Mouse (Mus musculus): ENCODE data around the gene Ctnnd2. TPM values are rescaled to one million over a fixed set of nuclear protein-coding genes. Genes with fewer than 3 reads are reported as not detected.
A peak's percentile ranks its signal among the peaks of the same experiment; 100 is the strongest.

The Ctnnd2 gene
- polyA plus RNA-seq, 1 experiment: 0.28 TPM

- Histone ChIP-seq H3K4me3 (ENCODE audit: insufficient read depth, low read depth, low read length) (no peak overlapping the region), H3K4me1 (ENCODE audit: control insufficient read depth, insufficient read depth, low read length) (no peaks in the 10 kb centered on the region), H3K36me3 (ENCODE audit: control insufficient read depth, insufficient read depth, low read length) (no peaks in the 10 kb centered on the region), H3K27me3 (replicated peaks; ENCODE audit: control insufficient read depth, insufficient read depth, low read length) (no peaks in the 10 kb centered on the region; the same call in 1 of the 2 replicates), H3K27ac (ENCODE audit: insufficient read depth, low read depth, low read length) (no peak overlapping the region)
- peak; percentile 29 for DNase-seq
- TF ChIP-seq CTCF (conservative IDR thresholded peaks at IDR 0.05; ENCODE audit: insufficient read depth, insufficient read length, low read depth, low read length): no peak
- TF ChIP-seq POLR2A (IDR thresholded peaks at IDR 0.05; ENCODE audit: low read depth, low read length): no peak
- 45% methylated on average over 15 of the region's 15 CpGs for WGBS
Measured at GRCm38 (mm10) chr15:30285572-30286244, 113.3 kb downstream of the Ctnnd2 start.

- Histone ChIP-seq H3K36me3 (ENCODE audit: control insufficient read depth, insufficient read depth, low read length) (no peaks in the 10 kb centered on the region), H3K4me3 (ENCODE audit: insufficient read depth, low read depth, low read length) (no peak overlapping the region), H3K27ac (ENCODE audit: insufficient read depth, low read depth, low read length) (no peak overlapping the region), H3K27me3 (replicated peaks; ENCODE audit: control insufficient read depth, insufficient read depth, low read length) (no peaks in the 10 kb centered on the region; the same call in 1 of the 2 replicates), H3K4me1 (ENCODE audit: control insufficient read depth, insufficient read depth, low read length) (no peaks in the 10 kb centered on the region)
- no peak for DNase-seq
- WGBS: 88% methylated on average over 7 of the region's 7 CpGs
- no peak for TF ChIP-seq POLR2A (IDR thresholded peaks at IDR 0.05; ENCODE audit: low read depth, low read length)
- TF ChIP-seq CTCF (conservative IDR thresholded peaks at IDR 0.05; ENCODE audit: insufficient read depth, insufficient read length, low read depth, low read length): no peak
Measured at GRCm38 (mm10) chr15:30286245-30286642, 113.9 kb downstream of the Ctnnd2 start.

GRCm38 (mm10) chr15:30302824-30303223 lies 130.4 kb downstream of the Ctnnd2 start:
- DNase-seq: no peak
- no peaks in the 10 kb centered on the region for H3K36me3 ChIP-seq (ENCODE audit: control insufficient read depth, insufficient read depth, low read length)
- H3K4me3 ChIP-seq (ENCODE audit: insufficient read depth, low read depth, low read length): no peak overlapping the region
- H3K4me1 ChIP-seq (ENCODE audit: control insufficient read depth, insufficient read depth, low read length): no peaks in the 10 kb centered on the region
- no peak for TF ChIP-seq POLR2A (IDR thresholded peaks at IDR 0.05; ENCODE audit: low read depth, low read length)
- no peak; the same call in 1 of the 2 replicates for TF ChIP-seq CTCF (conservative IDR thresholded peaks at IDR 0.05; ENCODE audit: insufficient read depth, insufficient read length, low read depth, low read length)
- no peaks in the 10 kb centered on the region for H3K27me3 ChIP-seq (replicated peaks; ENCODE audit: control insufficient read depth, insufficient read depth, low read length)
- no peak overlapping the region for H3K27ac ChIP-seq (ENCODE audit: insufficient read depth, low read depth, low read length)
- WGBS: 72% methylated on average over 2 of the region's 2 CpGs

- Histone ChIP-seq H3K27ac (ENCODE audit: insufficient read depth, low read depth, low read length) (no peak overlapping the region), H3K36me3 (ENCODE audit: control insufficient read depth, insufficient read depth, low read length) (no peaks in the 10 kb centered on the region), H3K4me3 (ENCODE audit: insufficient read depth, low read depth, low read length) (no peak overlapping the region), H3K4me1 (ENCODE audit: control insufficient read depth, insufficient read depth, low read length) (no peaks in the 10 kb centered on the region), H3K27me3 (replicated peaks; ENCODE audit: control insufficient read depth, insufficient read depth, low read length) (no peaks in the 10 kb centered on the region)
- no peak for TF ChIP-seq POLR2A (IDR thresholded peaks at IDR 0.05; ENCODE audit: low read depth, low read length)
- no peak for TF ChIP-seq CTCF (conservative IDR thresholded peaks at IDR 0.05; ENCODE audit: insufficient read depth, insufficient read length, low read depth, low read length)
- no peak for DNase-seq
- 93% methylated on average over 7 of the region's 7 CpGs for WGBS
Measured at GRCm38 (mm10) chr15:30306437-30306836, 134.0 kb downstream of the Ctnnd2 start.

GRCm38 (mm10) chr15:30322543-30322942 lies 150.2 kb downstream of the Ctnnd2 start:
- no peaks in the 10 kb centered on the region for H3K4me1 ChIP-seq (ENCODE audit: control insufficient read depth, insufficient read depth, low read length)
- TF ChIP-seq CTCF (conservative IDR thresholded peaks at IDR 0.05; ENCODE audit: insufficient read depth, insufficient read length, low read depth, low read length) (no peak), POLR2A (IDR thresholded peaks at IDR 0.05; ENCODE audit: low read depth, low read length) (no peak)
- H3K27me3 ChIP-seq (replicated peaks; ENCODE audit: control insufficient read depth, insufficient read depth, low read length): no peaks in the 10 kb centered on the region
- no peak for DNase-seq
- no peak overlapping the region for H3K4me3 ChIP-seq (ENCODE audit: insufficient read depth, low read depth, low read length)
- no peaks in the 10 kb centered on the region for H3K36me3 ChIP-seq (ENCODE audit: control insufficient read depth, insufficient read depth, low read length)
- no peak overlapping the region for H3K27ac ChIP-seq (ENCODE audit: insufficient read depth, low read depth, low read length)
- WGBS: 71% methylated on average over 2 of the region's 2 CpGs

- Histone ChIP-seq H3K36me3 (ENCODE audit: control insufficient read depth, insufficient read depth, low read length) (no peaks in the 10 kb centered on the region), H3K4me1 (ENCODE audit: control insufficient read depth, insufficient read depth, low read length) (no peaks in the 10 kb centered on the region), H3K4me3 (ENCODE audit: insufficient read depth, low read depth, low read length) (no peak overlapping the region), H3K27ac (ENCODE audit: insufficient read depth, low read depth, low read length) (no peak overlapping the region), H3K27me3 (replicated peaks; ENCODE audit: control insufficient read depth, insufficient read depth, low read length) (no peaks in the 10 kb centered on the region)
- TF ChIP-seq POLR2A (IDR thresholded peaks at IDR 0.05; ENCODE audit: low read depth, low read length) (no peak), CTCF (conservative IDR thresholded peaks at IDR 0.05; ENCODE audit: insufficient read depth, insufficient read length, low read depth, low read length) (no peak)
- no peak for DNase-seq
- WGBS: 52% methylated on average over 2 of the region's 2 CpGs
Measured at GRCm38 (mm10) chr15:30333336-30334310, 161.2 kb downstream of the Ctnnd2 start.
